Mouse (Mus musculus): ENCODE measurements around the gene Sema7a. TPM values are rescaled to one million over a fixed set of nuclear protein-coding genes. Genes with fewer than 3 reads are reported as not detected.

Sema7a gene
- polyA plus RNA-seq, 1 experiment from 2014 or later = 1.1 TPM

- Histone ChIP-seq H3K9me3 (ENCODE audit: control insufficient read depth, low read depth, low read length) (no peaks in the 10 kb centered on the region), H3K4me2 (replicated peaks; ENCODE audit: low read depth, low read length) (no peak overlapping the region), H3K36me3 (ENCODE audit: control insufficient read depth, insufficient read depth, low read length) (no peaks in the 10 kb centered on the region), H3K27ac (ENCODE audit: low read length) (no peak overlapping the region), H3K27me3 (ENCODE audit: control insufficient read depth, insufficient read depth, low read length) (no peaks in the 10 kb centered on the region), H3K4me1 (ENCODE audit: control insufficient read depth, insufficient read depth, low read length) (no peaks in the 10 kb centered on the region), H3K4me3 (ENCODE audit: low read depth, low read length) (no peak overlapping the region), H3K9ac (replicated peaks; ENCODE audit: low read depth, low read length) (no peak overlapping the region)
- ATAC-seq (ENCODE audit: insufficient number of reproducible peaks, insufficient read depth, low FRiP score, low read depth) = no peak
- WGBS = 17% methylated on average over 2 of the region's 2 CpGs
Measured at GRCm38 (mm10) chr9:58003272-58003671, 63.4 kb downstream of the Sema7a start.

DNA sequence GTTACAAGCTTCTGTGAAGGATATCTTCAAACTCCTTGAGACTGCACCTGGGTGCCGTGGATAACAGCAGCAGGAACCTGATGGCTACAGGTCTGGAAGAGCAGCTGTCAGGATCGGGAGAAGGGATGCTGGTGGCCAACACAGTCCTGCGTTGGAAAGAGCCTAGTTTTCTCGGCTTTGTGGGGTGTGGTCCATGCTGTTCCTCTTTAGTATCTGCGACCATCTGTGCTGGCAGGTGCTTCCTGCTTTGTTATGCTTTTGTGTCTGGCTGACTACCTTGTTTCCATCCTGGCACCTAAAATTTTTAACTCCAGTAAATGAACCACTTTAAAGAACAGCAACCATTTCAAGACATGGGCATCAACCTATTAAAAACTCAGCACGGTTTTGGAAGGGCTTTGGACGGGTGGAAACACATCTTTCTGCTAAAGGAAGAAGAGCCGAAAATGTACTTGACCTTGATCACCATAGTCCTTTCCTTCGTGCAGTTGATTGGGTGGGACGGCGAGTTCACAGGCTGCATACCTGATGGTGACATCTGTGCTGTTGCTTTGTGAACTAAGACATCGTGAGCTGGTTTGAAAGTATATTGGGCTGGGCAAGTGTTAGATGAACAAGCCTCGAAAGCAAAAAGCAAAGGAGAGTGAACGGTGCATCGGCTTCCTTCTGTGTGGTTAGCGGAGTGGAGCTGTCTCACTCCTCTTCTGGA is 66.0 kb downstream of the Sema7a start, which contains the start of gene Cyp11a1:
Cyp11a1 (plus strand) TSS at position 659 of the 709 bp plus-strand sequence.
- Histone ChIP-seq H3K27me3 (ENCODE audit: control insufficient read depth, insufficient read depth, low read length) (no peaks in the 10 kb centered on the region), H3K9ac (replicated peaks; ENCODE audit: low read depth, low read length) (no peak within 1 kb of the TSS), H3K4me2 (replicated peaks; ENCODE audit: low read depth, low read length) (no peak within 1 kb of the TSS), H3K9me3 (ENCODE audit: control insufficient read depth, low read depth, low read length) (no peaks in the 10 kb centered on the region), H3K4me3 (ENCODE audit: low read depth, low read length) (no peak within 1 kb of the TSS), H3K36me3 (ENCODE audit: control insufficient read depth, insufficient read depth, low read length) (no peaks in the 10 kb centered on the region), H3K4me1 (ENCODE audit: control insufficient read depth, insufficient read depth, low read length) (0 out of 2 replicates have a peak, but pooled peaks cover 4% of the 10 kb centered on the region), H3K27ac (ENCODE audit: low read length) (no peak within 1 kb of the TSS)
- no peak for ATAC-seq (ENCODE audit: insufficient number of reproducible peaks, insufficient read depth, low FRiP score, low read depth)
- 83% methylated on average over 16 of the region's 16 CpGs for WGBS

- no peak overlapping the region for H3K4me3 ChIP-seq (ENCODE audit: low read depth, low read length)
- 0 out of 2 replicates have a peak, but pooled peaks cover 4% of the 10 kb centered on the region for H3K4me1 ChIP-seq (ENCODE audit: control insufficient read depth, insufficient read depth, low read length)
- no peaks in the 10 kb centered on the region for H3K36me3 ChIP-seq (ENCODE audit: control insufficient read depth, insufficient read depth, low read length)
- no peaks in the 10 kb centered on the region for H3K9me3 ChIP-seq (ENCODE audit: control insufficient read depth, low read depth, low read length)
- no peak overlapping the region for H3K27ac ChIP-seq (ENCODE audit: low read length)
- no peaks in the 10 kb centered on the region for H3K27me3 ChIP-seq (ENCODE audit: control insufficient read depth, insufficient read depth, low read length)
- H3K9ac ChIP-seq (replicated peaks; ENCODE audit: low read depth, low read length) = no peak overlapping the region
- H3K4me2 ChIP-seq (replicated peaks; ENCODE audit: low read depth, low read length) = no peak overlapping the region
- ATAC-seq (ENCODE audit: insufficient number of reproducible peaks, insufficient read depth, low FRiP score, low read depth) = no peak
- 68% methylated on average over 12 of the region's 12 CpGs for WGBS
Measured at GRCm38 (mm10) chr9:58008336-58009014, 68.6 kb downstream of the Sema7a start.

DNA sequence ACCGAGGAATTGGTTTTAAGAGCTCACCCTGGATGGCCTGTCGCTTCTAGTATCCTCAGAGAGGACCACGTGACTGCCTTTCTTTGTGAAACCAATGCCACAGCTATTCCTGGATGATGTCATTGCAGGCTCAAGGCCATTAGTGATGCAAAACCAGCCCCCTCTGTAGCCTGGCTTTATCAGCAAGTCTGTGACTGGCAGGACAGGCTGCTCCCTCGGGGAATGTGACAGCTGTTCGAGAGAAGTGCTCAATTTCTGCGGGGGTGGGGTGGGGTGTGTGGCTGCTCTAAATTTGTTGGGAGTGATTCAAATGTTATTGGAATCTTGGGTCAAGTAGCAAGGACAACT is 69.1 kb downstream of the Sema7a start:
- no peaks in the 10 kb centered on the region for H3K9me3 ChIP-seq (ENCODE audit: control insufficient read depth, low read depth, low read length)
- WGBS = 13% methylated on average over 6 of the region's 6 CpGs
- H3K27ac ChIP-seq (ENCODE audit: low read length) = no peak overlapping the region
- H3K9ac ChIP-seq (replicated peaks; ENCODE audit: low read depth, low read length) = no peak overlapping the region
- ATAC-seq (ENCODE audit: insufficient number of reproducible peaks, insufficient read depth, low FRiP score, low read depth) = 0 out of 2 replicates have a peak, but pooled peaks have one; percentile 53
- H3K36me3 ChIP-seq (ENCODE audit: control insufficient read depth, insufficient read depth, low read length) = no peaks in the 10 kb centered on the region
- no peak overlapping the region for H3K4me3 ChIP-seq (ENCODE audit: low read depth, low read length)
- no peak overlapping the region for H3K4me2 ChIP-seq (replicated peaks; ENCODE audit: low read depth, low read length)
- H3K27me3 ChIP-seq (ENCODE audit: control insufficient read depth, insufficient read depth, low read length) = no peaks in the 10 kb centered on the region
- H3K4me1 ChIP-seq (ENCODE audit: control insufficient read depth, insufficient read depth, low read length) = 0 out of 2 replicates have a peak, but pooled peaks cover 4% of the 10 kb centered on the region

DNA sequence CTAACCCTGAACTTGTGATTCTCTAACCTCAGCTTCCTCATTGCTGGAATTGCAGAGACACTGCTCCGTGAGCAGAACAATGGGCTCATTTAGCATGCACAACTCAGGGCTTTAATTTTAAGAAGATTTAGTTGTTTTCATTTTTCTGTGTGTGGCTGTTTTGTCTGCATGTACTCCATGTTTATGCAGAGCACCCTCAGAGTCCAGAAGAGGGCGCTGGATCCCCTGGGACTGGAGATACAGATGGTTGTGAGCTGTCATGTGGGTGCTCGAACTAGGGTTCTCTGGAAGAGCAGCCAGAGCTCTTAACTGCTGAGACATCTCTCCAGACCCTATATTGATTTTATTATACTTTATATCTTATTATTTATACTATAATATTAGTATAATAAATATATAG is 69.7 kb downstream of the Sema7a start:
- Histone ChIP-seq H3K27ac (ENCODE audit: low read length) (no peak overlapping the region), H3K9me3 (ENCODE audit: control insufficient read depth, low read depth, low read length) (no peaks in the 10 kb centered on the region), H3K27me3 (ENCODE audit: control insufficient read depth, insufficient read depth, low read length) (no peaks in the 10 kb centered on the region), H3K36me3 (ENCODE audit: control insufficient read depth, insufficient read depth, low read length) (no peaks in the 10 kb centered on the region), H3K4me3 (ENCODE audit: low read depth, low read length) (no peak overlapping the region), H3K4me1 (ENCODE audit: control insufficient read depth, insufficient read depth, low read length) (0 out of 2 replicates have a peak, but pooled peaks cover 4% of the 10 kb centered on the region), H3K4me2 (replicated peaks; ENCODE audit: low read depth, low read length) (no peak overlapping the region), H3K9ac (replicated peaks; ENCODE audit: low read depth, low read length) (no peak overlapping the region)
- ATAC-seq (ENCODE audit: insufficient number of reproducible peaks, insufficient read depth, low FRiP score, low read depth) = no peak
- 64% methylated on average over 3 of the region's 3 CpGs for whole genome bisulfite sequencing

- ATAC-seq (ENCODE audit: insufficient number of reproducible peaks, insufficient read depth, low FRiP score, low read depth) = no peak
- Histone ChIP-seq H3K4me1 (ENCODE audit: control insufficient read depth, insufficient read depth, low read length) (0 out of 2 replicates have a peak, but pooled peaks cover 4% of the 10 kb centered on the region), H3K4me2 (replicated peaks; ENCODE audit: low read depth, low read length) (no peak overlapping the region), H3K4me3 (ENCODE audit: low read depth, low read length) (no peak overlapping the region), H3K36me3 (ENCODE audit: control insufficient read depth, insufficient read depth, low read length) (no peaks in the 10 kb centered on the region), H3K9me3 (ENCODE audit: control insufficient read depth, low read depth, low read length) (no peaks in the 10 kb centered on the region), H3K9ac (replicated peaks; ENCODE audit: low read depth, low read length) (no peak overlapping the region), H3K27me3 (ENCODE audit: control insufficient read depth, insufficient read depth, low read length) (no peaks in the 10 kb centered on the region), H3K27ac (ENCODE audit: low read length) (no peak overlapping the region)
- WGBS = 38% methylated on average over 7 of the region's 7 CpGs
Measured at GRCm38 (mm10) chr9:58011027-58011426, 71.1 kb downstream of the Sema7a start.

GRCm38 (mm10) chr9:58011552-58011951 is 71.6 kb downstream of the Sema7a start:
- H3K4me1 ChIP-seq (ENCODE audit: control insufficient read depth, insufficient read depth, low read length) = 0 out of 2 replicates have a peak, but pooled peaks cover 4% of the 10 kb centered on the region
- H3K9ac ChIP-seq (replicated peaks; ENCODE audit: low read depth, low read length) = no peak overlapping the region
- H3K4me3 ChIP-seq (ENCODE audit: low read depth, low read length) = no peak overlapping the region
- H3K4me2 ChIP-seq (replicated peaks; ENCODE audit: low read depth, low read length) = no peak overlapping the region
- H3K9me3 ChIP-seq (ENCODE audit: control insufficient read depth, low read depth, low read length) = no peaks in the 10 kb centered on the region
- H3K27me3 ChIP-seq (ENCODE audit: control insufficient read depth, insufficient read depth, low read length) = no peaks in the 10 kb centered on the region
- H3K27ac ChIP-seq (ENCODE audit: low read length) = no peak overlapping the region
- 67% methylated on average over 8 of the region's 8 CpGs for WGBS
- no peaks in the 10 kb centered on the region for H3K36me3 ChIP-seq (ENCODE audit: control insufficient read depth, insufficient read depth, low read length)
- ATAC-seq (ENCODE audit: insufficient number of reproducible peaks, insufficient read depth, low FRiP score, low read depth) = no peak
